Mouse (Mus musculus) cerebellum, adult 2 months (tissue): ENCODE measurements around the gene Atp1b2.

Experiments
- CTCF ChIP-seq: fragments of 200-500 bp; IDR thresholded peaks from 2 replicates; pipeline ENCODE4 v1.5.1; 2011; ENCODE audit warnings: low read depth, mild to moderate bottlenecking, control low read depth, low read length, moderate library complexity, borderline replicate concordance; ENCODE audit not compliant: insufficient read depth
- POLR2A ChIP-seq: fragments of 200-500 bp; IDR thresholded peaks from 2 replicates; pipeline ENCODE4 v1.6.1; 2011; ENCODE audit warnings: low read length, control low read depth, borderline replicate concordance; ENCODE audit not compliant: insufficient read depth

DNA sequence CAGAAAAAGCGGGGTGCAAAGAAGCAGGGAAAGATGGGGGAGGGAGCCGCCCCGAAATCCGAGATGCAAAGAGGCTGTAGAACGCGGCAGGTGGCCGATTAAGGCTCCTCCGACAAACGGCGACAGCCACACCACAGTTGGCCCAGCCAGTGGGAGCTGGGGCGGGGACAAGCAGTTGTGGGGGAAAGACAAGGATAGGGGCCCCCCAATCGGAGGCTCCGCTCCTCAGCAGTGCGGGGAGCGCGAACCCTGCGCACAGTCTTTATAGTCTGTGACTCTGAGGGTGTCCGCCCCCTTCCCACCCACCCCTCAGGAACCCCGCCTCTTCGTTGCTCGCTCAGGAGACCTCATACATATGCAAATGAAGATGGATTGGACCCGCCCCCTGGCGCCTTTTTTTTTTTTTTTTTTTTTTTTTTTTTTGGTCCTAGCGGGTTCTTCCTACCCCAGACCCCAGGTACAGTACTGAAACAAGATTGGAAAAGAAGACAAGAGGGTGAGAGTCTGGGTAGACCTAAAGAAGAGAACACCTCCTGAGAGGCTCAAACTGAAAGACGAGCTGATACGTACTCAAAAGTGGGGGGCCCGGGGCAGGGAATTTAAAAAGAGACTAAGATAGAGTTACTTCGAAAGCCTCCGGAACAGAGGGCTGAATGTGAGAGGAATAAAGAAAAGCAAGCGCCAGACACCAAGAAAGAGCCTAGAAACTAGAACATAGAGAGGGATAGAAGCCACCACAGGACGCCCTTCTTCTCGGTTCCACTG is at the start of gene Atp1b2:
- TF ChIP-seq POLR2A (peak; percentile 99), CTCF (no peak)
